Mouse (Mus musculus) hindlimb bud, embryonic 11.5 days (tissue): ENCODE data around the gene Tmppe.

Experiments used
- DNase-seq: peaks from one replicate; pipeline ENCODE4 v3.0.0-alpha.2; 2012; ENCODE audit warnings: low read depth, low spot score; ENCODE audit errors: extremely low spot score

The Tmppe gene

GRCm38 (mm10) chr9:114394677-114395076 is 6.2 kb upstream of the Tmppe start:
- DNase-seq = no peak

- DNase-seq = no peak
Observed at GRCm38 (mm10) chr9:114395258-114395657, 5.6 kb upstream of the Tmppe start.

- DNase-seq = no peak
Observed at GRCm38 (mm10) chr9:114399680-114400079, 1.2 kb upstream of the Tmppe start.

GRCm38 (mm10) chr9:114400588-114400948 is 337 bp upstream of the Tmppe start:
- no peak for DNase-seq

- DNase-seq = peak; percentile 46
Observed at GRCm38 (mm10) chr9:114401685-114402080, 778 bp downstream of the Tmppe start.

- DNase-seq = no peak
Observed at GRCm38 (mm10) chr9:114407676-114408075, 6.8 kb downstream of the Tmppe start.

GRCm38 (mm10) chr9:114410313-114410862 is 9.5 kb downstream of the Tmppe start:
- no peak for DNase-seq

GRCm38 (mm10) chr9:114411295-114411694 is 10.4 kb downstream of the Tmppe start:
- no peak for DNase-seq

- no peak for DNase-seq
Observed at GRCm38 (mm10) chr9:114412406-114412805, 11.5 kb downstream of the Tmppe start.

- no peak for DNase-seq
Observed at GRCm38 (mm10) chr9:114413866-114414265, 13.0 kb downstream of the Tmppe start.

GRCm38 (mm10) chr9:114415701-114416100 is 14.8 kb downstream of the Tmppe start:
- DNase-seq = peak; percentile 50

- DNase-seq = no peak
Observed at GRCm38 (mm10) chr9:114416646-114417517, 16.0 kb downstream of the Tmppe start.

- DNase-seq = no peak
Observed at GRCm38 (mm10) chr9:114418187-114418586, 17.3 kb downstream of the Tmppe start.

GRCm38 (mm10) chr9:114420443-114420842 is 19.5 kb downstream of the Tmppe start:
- DNase-seq = no peak

- DNase-seq = no peak
Observed at GRCm38 (mm10) chr9:114421045-114421444, 20.1 kb downstream of the Tmppe start.

GRCm38 (mm10) chr9:114421797-114422196 is 20.9 kb downstream of the Tmppe start:
- DNase-seq = no peak

GRCm38 (mm10) chr9:114425576-114425975 is 24.7 kb downstream of the Tmppe start:
- DNase-seq = no peak

GRCm38 (mm10) chr9:114426201-114426600 is 25.3 kb downstream of the Tmppe start:
- no peak for DNase-seq

GRCm38 (mm10) chr9:114427425-114427824 is 26.5 kb downstream of the Tmppe start:
- DNase-seq = no peak

- DNase-seq = no peak
Observed at GRCm38 (mm10) chr9:114428103-114428834, 27.4 kb downstream of the Tmppe start.

- DNase-seq = no peak
Observed at GRCm38 (mm10) chr9:114435668-114436067, 34.8 kb downstream of the Tmppe start.

GRCm38 (mm10) chr9:114440548-114440947 is 39.6 kb downstream of the Tmppe start:
- no peak for DNase-seq
